Mouse (Mus musculus) MEL (cell line): ENCODE data around the gene Kcnk3. TPM values are rescaled to one million over a fixed set of nuclear protein-coding genes. Genes with fewer than 3 reads are reported as not detected.

Experiments used
- DNase-seq: peaks from one replicate; pipeline ENCODE4 v3.0.0; 2011; ENCODE audit warnings: low read depth, low spot score
- H3K27ac ChIP-seq: 2 replicates; pipeline ENCODE4 v1.5.1; 2012; ENCODE audit warnings: low read depth, mild to moderate bottlenecking, control low read depth, low read length, moderate library complexity; ENCODE audit not compliant: control insufficient read depth
- H3K27me3 ChIP-seq, 2 experiments: fragments of 150-350 bp in 1 of 2; sonication (generic) in 1 of 2; 2 replicates each; pipeline ENCODE4 v1.6.1; 2012; ENCODE audit warnings: low read length in 2 of 2, mild to moderate bottlenecking in 2 of 2, improper control_type of control experiment in 1 of 2, moderate library complexity in 1 of 2; ENCODE audit not compliant: insufficient read depth in 2 of 2, control insufficient read depth in 1 of 2
- H3K36me3 ChIP-seq, 2 experiments: 2 replicates each; pipeline ENCODE4 v1.6.1; 2012 to 2014; ENCODE audit warnings: low read length in 2 of 2, improper control_type of control experiment in 1 of 2, inconsistent platforms in 1 of 2, mild to moderate bottlenecking in 1 of 2; ENCODE audit not compliant: insufficient read depth in 2 of 2, control insufficient read depth in 1 of 2
- H3K4me1 ChIP-seq, 2 experiments: fragments of 150-350 bp in 1 of 2; sonication (generic) in 1 of 2; 2 replicates each; pipeline ENCODE4 v1.6.1; 2012; ENCODE audit warnings: low read length in 2 of 2, improper control_type of control experiment in 1 of 2, mild to moderate bottlenecking in 1 of 2; ENCODE audit not compliant: insufficient read depth in 2 of 2, control insufficient read depth in 1 of 2
- H3K4me3 ChIP-seq, 2 experiments: fragments of 150-350 bp in 1 of 2; sonication (generic) in 1 of 2; 2 replicates each; pipeline ENCODE4 v1.5.1; 2012; ENCODE audit warnings: low read depth in 2 of 2, low read length in 2 of 2, mild to moderate bottlenecking in 2 of 2, moderate library complexity in 2 of 2, control low read depth in 1 of 2, improper control_type of control experiment in 1 of 2; ENCODE audit not compliant: control insufficient read depth in 1 of 2, insufficient read depth in 1 of 2
- H3K79me2 ChIP-seq: 2 replicates; pipeline ENCODE4 v1.6.1; 2012; ENCODE audit warnings: mild to moderate bottlenecking, low read length, moderate library complexity; ENCODE audit not compliant: control insufficient read depth, poor library complexity, insufficient read depth
- H3K9ac ChIP-seq: 2 replicates; pipeline ENCODE4 v1.6.1; 2012; ENCODE audit warnings: low read depth, mild to moderate bottlenecking, control low read depth, low read length, moderate library complexity; ENCODE audit not compliant: control insufficient read depth, poor library complexity, severe bottlenecking
- H3K9me3 ChIP-seq: fragments of 150-350 bp; sonication (generic); replicated peaks from 2 replicates; pipeline ENCODE4 v1.6.1; 2012; ENCODE audit warnings: mild to moderate bottlenecking, low read length, improper control_type of control experiment, moderate library complexity; ENCODE audit not compliant: insufficient read depth
- BHLHE40 ChIP-seq: IDR thresholded peaks from 2 replicates; pipeline ENCODE4 v1.6.1; 2012; ENCODE audit warnings: low read depth, mild to moderate bottlenecking, inconsistent platforms, low read length, improper control_type of control experiment, borderline replicate concordance
- ELF1 ChIP-seq: IDR thresholded peaks from 2 replicates; pipeline ENCODE4 v1.6.1; 2014; ENCODE audit warnings: low read depth, mild to moderate bottlenecking, inconsistent platforms, low read length, improper control_type of control experiment, moderate library complexity
- GATA1 ChIP-seq: IDR thresholded peaks from 2 replicates; pipeline ENCODE4 v1.6.1; 2011; ENCODE audit warnings: low read depth, low read length, improper control_type of control experiment
- HCFC1 ChIP-seq: IDR thresholded peaks from 2 replicates; pipeline ENCODE4 v1.6.1; 2012; ENCODE audit warnings: low read depth, mild to moderate bottlenecking, inconsistent platforms, low read length, improper control_type of control experiment, moderate library complexity
- JUND ChIP-seq: IDR thresholded peaks from 2 replicates; pipeline ENCODE4 v1.6.1; 2011; ENCODE audit warnings: low read depth, mild to moderate bottlenecking, improper control_type of control experiment, low read length
- MAZ ChIP-seq: IDR thresholded peaks from 2 replicates; pipeline ENCODE4 v1.6.1; 2012; ENCODE audit warnings: low read depth, mild to moderate bottlenecking, inconsistent platforms, low read length, improper control_type of control experiment
- MXI1 ChIP-seq: IDR thresholded peaks from 2 replicates; pipeline ENCODE4 v1.6.1; 2011; ENCODE audit warnings: mild to moderate bottlenecking, low read depth, low read length, improper control_type of control experiment
- NELFE ChIP-seq: IDR thresholded peaks from 2 replicates; pipeline ENCODE4 v1.6.1; 2011; ENCODE audit warnings: low read depth, low read length, improper control_type of control experiment
- POLR2AphosphoS2 ChIP-seq: IDR thresholded peaks from 2 replicates; pipeline ENCODE4 v1.6.1; 2011; ENCODE audit warnings: low read length, improper control_type of control experiment
- RAD21 ChIP-seq: IDR thresholded peaks from 2 replicates; pipeline ENCODE4 v1.6.1; 2011; ENCODE audit warnings: mild to moderate bottlenecking, low read depth, low read length, improper control_type of control experiment
- RCOR1 ChIP-seq: IDR thresholded peaks from 2 replicates; pipeline ENCODE4 v1.6.1; 2012; ENCODE audit warnings: low read depth, mild to moderate bottlenecking, inconsistent platforms, low read length, improper control_type of control experiment
- TBP ChIP-seq: IDR thresholded peaks from 2 replicates; pipeline ENCODE4 v1.8.0; 2011; ENCODE audit warnings: low read depth, low read length, improper control_type of control experiment
- TCF12 ChIP-seq: IDR thresholded peaks from 2 replicates; pipeline ENCODE4 v1.6.1; 2014; ENCODE audit warnings: low read depth, mild to moderate bottlenecking, inconsistent platforms, low read length, improper control_type of control experiment, moderate library complexity
- USF1 ChIP-seq: IDR thresholded peaks from 2 replicates; pipeline ENCODE4 v1.6.1; 2014; ENCODE audit warnings: low read depth, mild to moderate bottlenecking, inconsistent platforms, low read length, improper control_type of control experiment, moderate library complexity
- USF2 ChIP-seq, 2 experiments: IDR thresholded peaks; 2 replicates each; pipeline ENCODE4 v1.6.1; 2011 to 2012; ENCODE audit warnings: improper control_type of control experiment in 2 of 2, low read length in 2 of 2, borderline replicate concordance in 1 of 2, inconsistent platforms in 1 of 2, low read depth in 1 of 2, mild to moderate bottlenecking in 1 of 2; ENCODE audit not compliant: insufficient read depth in 1 of 2
- ZC3H11A ChIP-seq: IDR thresholded peaks from 2 replicates; pipeline ENCODE4 v1.6.1; 2012; ENCODE audit warnings: low read depth, mild to moderate bottlenecking, inconsistent platforms, low read length, improper control_type of control experiment
- polyA plus RNA-seq, 2 experiments: library from polyadenylated mRNA; stranded (reverse) in 1 of 2; unstranded in 1 of 2; fragments of >175 nt in 1 of 2; fragments of >200 nt in 1 of 2; gene quantifications; 2 replicates each; pipeline versions ENCODE4 v1.2.1 to v1.2.4; 2012; ENCODE audit warnings: low replicate concordance in 2 of 2, low read depth in 1 of 2; ENCODE audit not compliant: insufficient read length in 2 of 2, insufficient read depth in 1 of 2, missing spikeins in 1 of 2
- total RNA-seq: library from RNA; depleted of rRNA; stranded (reverse); fragments of 300-350 nt; gene quantifications from 2 replicates; pipeline ENCODE4 v1.2.3, GENCODE M21; 2012

Kcnk3 gene
- total and polyA plus RNA-seq, 3 experiments = not detected

GRCm38 (mm10) chr5:30653246-30653645, 65.3 kb downstream of the Kcnk3 start:
- Histone ChIP-seq H3K79me2 (peaks cover 4% of the 10 kb centered on the region), H3K4me1 (peaks cover 0 to 9% of the 10 kb centered on the region in 2 experiments; a peak in 3 of 4 replicates), H3K36me3 (peaks cover 0 to 5% of the 10 kb centered on the region in 2 experiments; a peak in 2 of 4 replicates), H3K27me3 (no peaks in the 10 kb centered on the region), H3K9ac (no peak overlapping the region), H3K9me3 (no peaks in the 10 kb centered on the region), H3K27ac (no peak overlapping the region), H3K4me3 (no peak overlapping the region)
- TF ChIP-seq MXI1 (no peak), TBP (no peak)
- no peak for DNase-seq

GRCm38 (mm10) chr5:30655042-30655441, 67.1 kb downstream of the Kcnk3 start:
- no peaks in the 10 kb centered on the region for H3K27me3 ChIP-seq
- no peak for DNase-seq
- H3K4me3 ChIP-seq = no peak overlapping the region
- no peaks in the 10 kb centered on the region for H3K79me2 ChIP-seq
- H3K4me1 ChIP-seq = no peaks in the 10 kb centered on the region
- H3K9me3 ChIP-seq = no peaks in the 10 kb centered on the region
- no peaks in the 10 kb centered on the region for H3K36me3 ChIP-seq
- no peak overlapping the region for H3K9ac ChIP-seq
- no peak for TF ChIP-seq MAZ
- no peak for TF ChIP-seq RCOR1
- no peak for TF ChIP-seq ELF1
- no peak for TF ChIP-seq POLR2AphosphoS2
- TF ChIP-seq RAD21 = no peak
- no peak for TF ChIP-seq JUND
- TF ChIP-seq NELFE = no peak
- no peak for TF ChIP-seq HCFC1
- TF ChIP-seq USF2 (IDR thresholded peaks at IDR 0.05; ENCODE audit: borderline replicate concordance in 1 of 2, insufficient read depth in 1 of 2, low read depth in 1 of 2, low read length in 2 of 2) = no peak
- TF ChIP-seq ZC3H11A = no peak
- no peak for TF ChIP-seq TCF12
- no peak for TF ChIP-seq BHLHE40
- TF ChIP-seq GATA1 = no peak
- no peak for TF ChIP-seq USF1
- no peak overlapping the region for H3K27ac ChIP-seq
